Mouse (Mus musculus): ENCODE measurements around the gene Ldlrad1.

Ldlrad1 gene

GRCm38 (mm10) chr4:107226313-107226712, 17.3 kb downstream of the Ldlrad1 start:
- DNase-seq (ENCODE audit: low read depth, low spot score): no peak
- Histone ChIP-seq H3K27me3 (ENCODE audit: control insufficient read depth, insufficient read depth, low read length, poor library complexity, severe bottlenecking) (no peaks in the 10 kb centered on the region), H3K36me3 (ENCODE audit: control insufficient read depth, insufficient read depth, low read length, poor library complexity, severe bottlenecking) (no peaks in the 10 kb centered on the region)

GRCm38 (mm10) chr4:107232219-107232618, 23.2 kb downstream of the Ldlrad1 start:
- H3K36me3 ChIP-seq (ENCODE audit: control insufficient read depth, insufficient read depth, low read length, poor library complexity, severe bottlenecking): peaks cover 10% of the 10 kb centered on the region
- no peak for DNase-seq (ENCODE audit: low read depth, low spot score)
- no peaks in the 10 kb centered on the region for H3K27me3 ChIP-seq (ENCODE audit: control insufficient read depth, insufficient read depth, low read length, poor library complexity, severe bottlenecking)

- no peak for DNase-seq (ENCODE audit: low read depth, low spot score)
- Histone ChIP-seq H3K36me3 (ENCODE audit: control insufficient read depth, insufficient read depth, low read length, poor library complexity, severe bottlenecking) (peaks cover 13% of the 10 kb centered on the region), H3K27me3 (ENCODE audit: control insufficient read depth, insufficient read depth, low read length, poor library complexity, severe bottlenecking) (no peaks in the 10 kb centered on the region)
Measured at GRCm38 (mm10) chr4:107238253-107238652, 29.3 kb downstream of the Ldlrad1 start.

- DNase-seq (ENCODE audit: low read depth, low spot score): no peak
- Histone ChIP-seq H3K27me3 (ENCODE audit: control insufficient read depth, insufficient read depth, low read length, poor library complexity, severe bottlenecking) (no peaks in the 10 kb centered on the region), H3K36me3 (ENCODE audit: control insufficient read depth, insufficient read depth, low read length, poor library complexity, severe bottlenecking) (peaks cover 10% of the 10 kb centered on the region)
Measured at GRCm38 (mm10) chr4:107240196-107240595, 31.2 kb downstream of the Ldlrad1 start.

DNA sequence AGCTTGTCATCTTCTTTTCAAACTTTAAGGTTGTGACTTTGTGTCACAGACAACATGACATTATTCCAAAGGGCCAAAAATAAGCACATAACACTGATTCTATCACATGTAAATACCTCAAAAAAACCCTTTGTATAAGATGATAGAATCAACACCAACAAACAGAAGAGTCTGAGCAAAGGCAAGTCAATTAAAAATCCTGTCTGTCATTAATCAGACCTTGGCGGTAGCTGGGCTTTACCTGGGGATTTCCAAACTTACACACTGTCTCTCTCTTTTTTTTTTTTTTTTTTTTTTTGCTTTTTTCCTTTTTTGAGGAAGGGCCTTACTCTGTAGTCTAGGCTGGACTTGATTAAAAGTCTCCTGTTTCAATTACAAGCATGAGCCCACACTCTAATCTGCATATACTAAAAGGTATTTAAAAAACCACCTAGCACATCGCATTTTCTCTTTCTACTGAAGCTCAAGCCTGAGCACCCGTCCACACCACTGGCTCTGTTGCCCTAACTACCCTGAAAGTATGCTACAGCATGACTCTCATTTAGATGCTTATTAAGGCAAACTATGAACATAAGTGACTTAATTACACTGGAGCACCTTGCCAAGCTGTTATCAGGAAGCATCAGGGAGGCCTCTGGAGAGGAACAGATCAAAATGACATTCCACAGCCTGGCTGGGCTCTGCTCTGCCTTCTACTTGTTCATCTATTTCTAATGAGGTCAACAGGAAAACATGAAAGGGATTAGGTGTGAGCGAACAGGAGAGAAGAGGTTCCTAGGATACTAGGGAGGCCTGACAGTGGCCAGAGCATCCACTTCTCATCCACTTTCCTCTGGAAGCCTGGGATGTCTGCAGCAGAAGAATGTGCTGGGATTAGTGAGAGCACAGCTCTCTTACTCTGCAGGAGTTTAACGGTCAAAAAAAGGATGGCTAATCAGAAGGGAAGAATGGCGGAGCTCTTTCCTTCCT, 34.7 kb downstream of the Ldlrad1 start:
- no peak for DNase-seq (ENCODE audit: low read depth, low spot score)
- Histone ChIP-seq H3K27me3 (ENCODE audit: control insufficient read depth, insufficient read depth, low read length, poor library complexity, severe bottlenecking) (no peaks in the 10 kb centered on the region), H3K36me3 (ENCODE audit: control insufficient read depth, insufficient read depth, low read length, poor library complexity, severe bottlenecking) (peaks cover 10% of the 10 kb centered on the region)

- no peak for DNase-seq (ENCODE audit: low read depth, low spot score)
- Histone ChIP-seq H3K27me3 (ENCODE audit: control insufficient read depth, insufficient read depth, low read length, poor library complexity, severe bottlenecking) (no peaks in the 10 kb centered on the region), H3K36me3 (ENCODE audit: control insufficient read depth, insufficient read depth, low read length, poor library complexity, severe bottlenecking) (peaks cover 5% of the 10 kb centered on the region; the same call in 1 of the 2 replicates)
Measured at GRCm38 (mm10) chr4:107245368-107245767, 36.4 kb downstream of the Ldlrad1 start.

GRCm38 (mm10) chr4:107246040-107246439, 37.1 kb downstream of the Ldlrad1 start:
- no peak for DNase-seq (ENCODE audit: low read depth, low spot score)
- H3K27me3 ChIP-seq (ENCODE audit: control insufficient read depth, insufficient read depth, low read length, poor library complexity, severe bottlenecking): no peaks in the 10 kb centered on the region
- H3K36me3 ChIP-seq (ENCODE audit: control insufficient read depth, insufficient read depth, low read length, poor library complexity, severe bottlenecking): 0 out of 2 replicates have a peak, but pooled peaks cover 2% of the 10 kb centered on the region

DNA sequence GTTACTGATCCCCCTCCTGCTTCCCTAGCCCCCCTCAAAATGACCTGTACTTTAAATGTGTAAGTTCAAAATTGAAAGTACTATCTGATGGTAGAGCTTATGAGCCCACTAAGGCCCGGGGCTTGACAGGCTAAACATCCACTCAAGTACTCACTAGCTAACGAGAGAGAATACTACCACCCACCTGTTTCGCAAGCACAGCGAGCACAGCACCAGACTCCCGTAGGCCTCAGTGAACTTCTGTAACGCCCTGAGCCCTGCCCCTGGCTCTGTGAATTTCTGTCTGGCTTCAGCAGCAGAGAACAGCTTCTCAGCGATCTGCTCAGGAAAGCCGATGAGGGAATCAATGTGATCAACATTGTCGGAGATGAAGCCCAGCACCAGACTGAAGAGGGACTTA, 38.1 kb downstream of the Ldlrad1 start:
- no peaks in the 10 kb centered on the region for H3K27me3 ChIP-seq (ENCODE audit: control insufficient read depth, insufficient read depth, low read length, poor library complexity, severe bottlenecking)
- DNase-seq (ENCODE audit: low read depth, low spot score): no peak
- 0 out of 2 replicates have a peak, but pooled peaks cover 2% of the 10 kb centered on the region for H3K36me3 ChIP-seq (ENCODE audit: control insufficient read depth, insufficient read depth, low read length, poor library complexity, severe bottlenecking)

GRCm38 (mm10) chr4:107248061-107248460, 39.1 kb downstream of the Ldlrad1 start:
- Histone ChIP-seq H3K36me3 (ENCODE audit: control insufficient read depth, insufficient read depth, low read length, poor library complexity, severe bottlenecking) (0 out of 2 replicates have a peak, but pooled peaks cover 2% of the 10 kb centered on the region), H3K27me3 (ENCODE audit: control insufficient read depth, insufficient read depth, low read length, poor library complexity, severe bottlenecking) (no peaks in the 10 kb centered on the region)
- DNase-seq (ENCODE audit: low read depth, low spot score): no peak

- DNase-seq (ENCODE audit: low read depth, low spot score): no peak
- Histone ChIP-seq H3K36me3 (ENCODE audit: control insufficient read depth, insufficient read depth, low read length, poor library complexity, severe bottlenecking) (0 out of 2 replicates have a peak, but pooled peaks cover 2% of the 10 kb centered on the region), H3K27me3 (ENCODE audit: control insufficient read depth, insufficient read depth, low read length, poor library complexity, severe bottlenecking) (no peaks in the 10 kb centered on the region)
Measured at GRCm38 (mm10) chr4:107249471-107249870, 40.5 kb downstream of the Ldlrad1 start.

GRCm38 (mm10) chr4:107250494-107250893, 41.5 kb downstream of the Ldlrad1 start:
- Histone ChIP-seq H3K36me3 (ENCODE audit: control insufficient read depth, insufficient read depth, low read length, poor library complexity, severe bottlenecking) (no peaks in the 10 kb centered on the region), H3K27me3 (ENCODE audit: control insufficient read depth, insufficient read depth, low read length, poor library complexity, severe bottlenecking) (no peaks in the 10 kb centered on the region)
- DNase-seq (ENCODE audit: low read depth, low spot score): peak; percentile 72

- no peaks in the 10 kb centered on the region for H3K36me3 ChIP-seq (ENCODE audit: control insufficient read depth, insufficient read depth, low read length, poor library complexity, severe bottlenecking)
- peak; percentile 27 for DNase-seq (ENCODE audit: low read depth, low spot score)
- no peaks in the 10 kb centered on the region for H3K27me3 ChIP-seq (ENCODE audit: control insufficient read depth, insufficient read depth, low read length, poor library complexity, severe bottlenecking)
Measured at GRCm38 (mm10) chr4:107252522-107252921, 43.5 kb downstream of the Ldlrad1 start.

DNA sequence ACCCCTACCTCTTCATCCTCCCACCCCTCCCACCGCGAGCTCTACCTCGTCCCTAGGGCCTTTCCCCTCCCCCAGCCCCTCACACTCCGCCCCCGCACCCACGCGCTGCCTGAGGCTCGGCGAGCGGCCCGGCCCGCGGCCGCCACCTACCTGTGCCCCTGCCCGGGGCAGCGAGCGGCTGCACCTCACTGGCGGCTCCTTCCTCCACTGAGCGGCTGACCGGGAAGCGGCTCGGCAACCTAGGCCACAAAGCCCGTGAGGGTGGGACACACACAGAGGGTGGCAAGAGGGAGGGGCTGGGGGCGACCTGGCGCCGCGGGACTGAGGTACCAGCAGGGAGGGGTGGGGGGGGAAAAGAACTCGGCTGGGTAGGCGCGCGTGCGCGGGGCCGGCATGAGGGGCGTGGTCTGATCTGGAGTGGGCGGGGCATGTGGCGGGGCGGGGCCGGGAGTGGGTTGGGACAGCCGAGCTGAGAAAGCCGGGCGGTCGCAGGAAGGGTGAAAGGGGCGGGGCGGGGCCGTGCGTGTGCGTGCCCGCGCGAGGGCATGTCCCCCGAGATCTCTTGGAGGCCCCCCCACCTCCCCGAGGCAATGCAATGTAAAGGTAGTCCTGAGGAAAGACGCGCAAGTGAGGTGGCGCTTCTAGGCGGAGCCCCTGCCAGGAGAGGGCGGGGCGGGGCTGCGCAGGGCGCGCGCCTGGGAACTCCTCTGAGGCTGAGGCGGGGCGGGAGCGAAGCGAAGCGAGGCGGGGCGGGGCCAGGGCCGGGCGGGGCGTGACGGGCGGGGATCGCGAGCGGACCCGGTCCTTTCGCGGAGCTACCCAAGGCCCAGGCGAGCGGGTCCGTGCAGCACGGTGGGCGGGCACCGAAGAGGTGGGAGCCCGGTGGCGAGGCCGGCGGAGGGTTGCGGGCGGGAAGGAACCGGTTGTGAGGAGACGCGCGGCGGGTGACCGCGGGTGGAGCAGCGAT, 44.4 kb downstream of the Ldlrad1 start, which contains the start of the genes Lrrc42 and Hspb11:
TSS of gene Lrrc42 (minus strand) at position 408 of the 967 bp plus-strand sequence.
TSS of gene Hspb11 (plus strand) at position 469 of the 967 bp plus-strand sequence.
- DNase-seq (ENCODE audit: low read depth, low spot score): peak; percentile 99
- Histone ChIP-seq H3K27me3 (ENCODE audit: control insufficient read depth, insufficient read depth, low read length, poor library complexity, severe bottlenecking) (no peaks in the 10 kb centered on the region), H3K36me3 (ENCODE audit: control insufficient read depth, insufficient read depth, low read length, poor library complexity, severe bottlenecking) (no peaks in the 10 kb centered on the region)

DNA sequence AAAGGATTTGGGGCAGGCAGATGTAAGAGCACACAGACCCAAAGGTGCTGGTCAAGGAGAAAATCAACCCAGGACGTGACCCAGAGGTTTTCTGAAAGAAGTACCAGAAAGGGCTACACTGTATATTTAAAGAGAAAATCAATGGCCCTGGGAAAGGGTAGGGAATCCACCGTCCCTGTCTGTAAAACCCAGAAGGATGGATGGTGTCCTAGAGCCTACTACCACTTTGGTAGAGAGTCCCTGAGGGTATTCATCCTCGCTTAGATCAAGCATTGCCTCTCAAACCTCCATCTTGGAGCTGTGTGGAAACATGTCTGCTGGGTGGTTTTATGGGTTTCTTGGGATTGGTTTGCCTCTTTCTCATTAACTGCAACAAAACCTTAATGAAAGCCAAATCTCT, 45.4 kb downstream of the Ldlrad1 start:
- H3K36me3 ChIP-seq (ENCODE audit: control insufficient read depth, insufficient read depth, low read length, poor library complexity, severe bottlenecking): no peaks in the 10 kb centered on the region
- no peaks in the 10 kb centered on the region for H3K27me3 ChIP-seq (ENCODE audit: control insufficient read depth, insufficient read depth, low read length, poor library complexity, severe bottlenecking)
- no peak for DNase-seq (ENCODE audit: low read depth, low spot score)

Data from splenic B cell, adult 2 months (primary cell).